Mouse (Mus musculus) granulocyte monocyte progenitor cell, adult 5-6 weeks (primary cell): ENCODE data around the gene Adgrf2. TPM values are rescaled to one million over a fixed set of nuclear protein-coding genes. Genes with fewer than 3 reads are reported as not detected.

ENCODE experiments used
- ATAC-seq: replicated peaks from 2 replicates; pipeline ENCODE4 v1.8.0; 2016; ENCODE audit warnings: mild to moderate bottlenecking, moderate TSS enrichment, inconsistent platforms; ENCODE audit not compliant: poor library complexity, severe bottlenecking
- total RNA-seq, 2 experiments: library from RNA; stranded (forward) in 1 of 2; stranded (reverse) in 1 of 2; fragments of 200-712, 200-1000 nt in 1 of 2; fragments of >200 nt in 1 of 2; fragmentation: Nextera tagmentation in 1 of 2; gene quantifications; 2 replicates each; pipeline ENCODE4 v1.2.3; 2014 to 2017

Adgrf2 gene
- total RNA-seq (2014; fragmentation: Nextera tagmentation) (not detected in 2 replicates), total RNA-seq (2017) (not detected in 2 replicates)

DNA sequence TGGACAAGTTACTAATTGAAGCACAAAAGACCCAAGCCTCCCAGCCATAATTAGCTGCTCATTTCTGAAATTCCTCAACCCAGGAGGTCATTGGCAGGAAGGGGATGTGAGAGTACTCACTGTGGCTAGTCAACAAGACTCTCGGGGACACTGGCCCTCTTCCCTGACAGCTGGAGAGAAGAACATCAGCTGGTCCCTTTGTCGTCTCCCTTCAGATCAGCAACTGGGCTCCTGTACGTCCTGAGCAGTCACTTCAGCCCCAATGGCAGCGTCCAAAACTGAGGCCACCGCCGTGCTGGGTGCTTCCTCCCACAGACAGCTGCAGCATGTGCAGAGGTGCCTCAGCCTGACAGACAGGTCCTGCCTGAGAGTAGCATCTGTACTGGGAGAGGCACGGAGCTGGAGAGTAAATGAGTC, at the start of gene Adgrf2:
Gene Adgrf2, minus strand, starts transcription at position 379 of the 417 bp plus-strand sequence.
- ATAC-seq, result no peak

DNA sequence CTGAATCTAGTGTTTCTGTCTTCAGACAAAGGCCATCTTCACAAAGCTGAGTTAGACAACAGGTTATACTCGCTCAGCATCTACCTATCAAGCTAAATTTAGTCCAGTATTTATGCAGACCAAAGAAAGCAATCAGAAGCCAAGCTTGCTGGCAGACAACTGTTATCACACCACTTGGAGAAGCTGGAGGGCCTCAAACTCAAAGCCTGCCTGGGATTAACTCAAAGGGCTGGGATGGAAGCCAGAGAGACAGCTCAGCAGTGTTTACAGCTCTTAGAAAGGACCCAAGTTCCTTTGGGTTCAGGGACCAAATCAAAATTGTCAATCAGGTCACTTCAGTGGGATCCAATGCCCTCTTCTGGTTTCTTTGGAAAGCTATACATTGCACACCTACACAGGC, 48.8 kb upstream of the Adgrf2 start:
- ATAC-seq, result no peak

DNA sequence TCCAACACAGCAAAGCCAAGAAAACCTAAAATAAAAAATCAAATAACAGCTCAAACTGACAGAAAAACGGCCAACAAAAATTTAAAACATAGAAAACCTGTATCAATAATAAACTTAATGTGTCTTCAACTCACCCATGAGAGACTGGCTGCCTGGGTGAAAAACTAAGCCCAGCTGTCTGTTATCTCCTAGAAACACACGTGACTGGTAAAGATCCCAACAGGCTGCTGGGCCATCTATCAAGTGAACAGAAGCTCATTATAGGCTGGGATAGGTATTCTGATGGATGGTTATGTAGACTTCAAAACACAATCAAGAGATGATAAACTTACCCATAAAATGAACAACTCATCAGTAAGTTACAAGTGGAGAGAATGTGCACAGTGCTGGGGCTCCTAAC, 47.7 kb upstream of the Adgrf2 start:
- ATAC-seq, result no peak

DNA sequence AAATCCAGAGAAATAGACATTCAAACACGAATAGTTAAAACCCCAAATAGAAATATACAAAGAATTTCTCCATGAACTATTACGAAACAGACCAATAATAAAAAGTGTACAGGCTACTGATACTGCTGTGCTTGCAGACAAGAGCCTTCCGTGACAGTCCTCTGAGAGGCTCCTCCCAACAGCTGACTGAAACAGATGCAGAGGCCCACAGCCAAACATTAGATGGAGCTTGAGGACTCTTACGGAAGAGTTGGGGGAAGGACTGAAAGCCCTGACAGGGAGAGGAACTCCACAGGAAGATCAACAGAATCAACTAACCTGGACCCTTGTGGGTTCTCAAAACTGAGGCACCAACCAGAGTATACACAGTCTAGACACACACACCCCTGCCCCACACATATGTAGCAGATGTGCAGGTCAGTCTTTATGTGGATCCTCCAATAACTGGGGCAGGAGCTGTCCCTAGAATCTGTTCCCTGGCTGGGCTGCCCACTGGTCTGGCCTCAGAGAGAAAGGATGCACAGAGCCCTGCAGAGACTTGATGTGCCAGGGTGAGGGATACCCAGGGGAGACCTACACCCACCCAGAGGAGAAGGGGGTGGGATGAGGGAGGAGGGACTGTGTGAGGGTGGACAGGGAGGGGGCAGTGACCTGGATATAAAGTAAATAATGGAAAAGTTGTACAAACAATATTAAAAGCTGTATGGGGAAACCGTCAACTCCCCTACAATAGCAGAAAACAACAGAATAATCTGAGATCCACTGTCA, 46.9 kb upstream of the Adgrf2 start:
- no peak for ATAC-seq

DNA sequence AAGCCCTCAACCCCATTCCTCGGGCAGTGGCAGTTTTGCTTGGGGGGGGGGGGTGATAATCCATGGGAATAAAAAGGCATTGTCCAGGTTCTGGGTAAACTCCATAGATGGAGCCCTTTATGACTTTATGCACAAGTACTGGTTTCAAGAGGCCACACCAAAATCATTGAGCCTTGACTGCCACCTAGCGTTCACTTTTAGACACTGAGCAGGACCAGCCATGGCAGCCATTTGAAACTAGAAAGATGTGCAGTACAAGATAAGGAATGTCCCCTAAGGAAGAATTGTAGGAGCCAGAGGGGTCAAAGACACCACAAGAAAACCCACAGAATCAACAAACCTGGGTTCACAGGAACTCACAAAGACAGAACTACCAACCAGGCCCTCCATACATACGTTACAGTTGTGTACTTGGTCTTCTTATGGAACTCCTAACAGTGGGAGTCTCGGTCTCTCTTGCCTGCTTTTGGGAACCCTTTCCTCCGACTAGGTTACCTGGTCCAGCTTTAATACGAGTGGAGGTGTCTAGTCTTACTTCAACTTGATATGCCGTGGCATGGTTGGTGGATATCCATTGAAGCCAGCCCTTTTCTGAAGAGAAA, 40.3 kb upstream of the Adgrf2 start:
- ATAC-seq, result peak; percentile 82

DNA sequence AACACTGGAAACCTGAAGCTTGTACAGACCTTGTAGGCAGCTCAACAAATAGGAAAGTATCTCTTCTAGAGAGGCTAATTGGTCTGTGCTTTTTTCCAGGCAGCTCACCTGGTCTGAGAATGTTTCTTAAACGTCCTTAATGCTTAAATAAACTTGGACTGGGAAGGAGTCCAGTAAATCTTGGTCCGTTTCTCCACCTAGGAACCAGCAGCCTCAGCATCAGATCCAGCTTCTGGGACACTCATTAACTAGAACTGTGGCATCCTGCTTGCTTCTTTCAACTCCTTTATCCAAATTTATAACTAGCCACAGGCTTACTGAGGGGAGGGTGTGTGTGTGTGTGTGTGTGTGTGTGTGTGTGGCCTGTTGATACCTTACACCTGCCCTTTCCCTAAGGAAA, 11.8 kb upstream of the Adgrf2 start:
- ATAC-seq, result no peak

DNA sequence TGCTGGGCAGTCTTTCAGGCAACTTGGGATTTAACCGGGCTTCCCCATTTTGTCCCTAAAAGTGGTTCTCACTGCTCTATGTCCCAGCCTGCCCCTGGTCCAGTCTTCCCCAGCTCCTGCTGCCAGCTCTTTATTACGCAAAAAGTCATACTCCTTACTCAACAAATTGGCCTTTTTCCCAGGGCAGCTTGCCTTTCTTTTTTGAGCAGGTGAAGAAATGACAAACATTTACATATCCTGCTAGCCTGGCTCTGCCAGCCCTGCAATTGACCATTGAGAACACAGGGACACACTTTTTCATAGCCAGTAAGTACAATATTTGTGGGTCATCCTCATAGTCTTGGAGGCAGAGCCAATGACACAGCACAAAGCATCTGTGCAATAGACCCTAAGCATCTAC, 10.2 kb upstream of the Adgrf2 start:
- ATAC-seq, result no peak

DNA sequence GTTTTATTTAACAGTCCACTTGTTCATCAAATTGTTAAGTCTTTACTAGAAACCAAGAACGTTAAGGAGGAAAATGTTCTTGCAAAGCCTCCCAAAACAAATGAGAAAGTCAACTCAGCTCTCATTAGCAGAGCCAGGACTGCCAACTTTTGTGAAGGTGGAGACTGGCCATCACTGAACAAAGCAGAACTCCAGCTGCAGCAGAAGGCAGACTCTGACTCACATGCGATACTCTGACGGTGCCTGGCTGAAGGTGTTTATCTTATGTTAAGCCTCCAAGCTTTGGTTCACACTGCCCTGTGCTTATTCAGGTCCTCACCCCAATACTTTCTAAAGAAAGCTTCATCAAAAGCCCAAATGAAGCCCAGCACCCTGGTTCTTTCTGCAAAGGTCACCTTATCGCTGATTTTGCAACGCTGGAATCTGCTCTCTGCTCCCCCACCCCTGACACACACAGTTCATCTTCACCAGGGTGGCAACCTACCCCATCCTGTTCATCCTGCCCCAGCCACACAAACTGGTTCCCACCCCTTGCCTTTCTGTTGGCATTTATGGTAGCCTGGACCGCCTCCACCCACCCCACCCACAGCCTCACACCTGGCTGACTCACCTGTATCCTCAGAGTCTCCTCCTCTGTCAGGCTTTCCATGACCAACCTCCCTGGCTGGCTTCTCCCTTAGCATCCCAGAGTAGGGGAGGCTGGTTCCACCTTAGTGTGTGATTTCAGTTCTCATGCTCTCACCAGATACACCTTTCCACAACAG, 3.9 kb upstream of the Adgrf2 start:
- ATAC-seq, result no peak

DNA sequence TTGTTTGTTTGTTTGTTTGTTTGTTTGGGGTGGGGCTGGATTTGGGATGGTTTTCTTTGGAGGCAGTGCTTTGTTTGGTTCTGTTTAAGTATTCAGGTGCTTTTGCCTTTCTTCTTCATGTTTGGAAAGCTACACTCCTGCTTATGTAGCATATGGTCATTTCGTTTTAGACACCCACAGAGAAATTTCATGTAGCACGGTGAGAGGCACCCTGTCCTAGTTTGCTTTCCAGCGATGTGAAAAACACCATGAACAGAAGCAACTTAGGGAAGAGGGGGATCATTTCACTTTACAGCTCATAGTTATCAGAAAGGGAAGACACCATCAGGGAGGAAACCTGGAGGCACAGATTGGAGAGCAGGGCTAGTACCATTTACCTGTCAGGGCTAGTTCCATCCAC, 844 bp upstream of the Adgrf2 start:
- ATAC-seq, result no peak

DNA sequence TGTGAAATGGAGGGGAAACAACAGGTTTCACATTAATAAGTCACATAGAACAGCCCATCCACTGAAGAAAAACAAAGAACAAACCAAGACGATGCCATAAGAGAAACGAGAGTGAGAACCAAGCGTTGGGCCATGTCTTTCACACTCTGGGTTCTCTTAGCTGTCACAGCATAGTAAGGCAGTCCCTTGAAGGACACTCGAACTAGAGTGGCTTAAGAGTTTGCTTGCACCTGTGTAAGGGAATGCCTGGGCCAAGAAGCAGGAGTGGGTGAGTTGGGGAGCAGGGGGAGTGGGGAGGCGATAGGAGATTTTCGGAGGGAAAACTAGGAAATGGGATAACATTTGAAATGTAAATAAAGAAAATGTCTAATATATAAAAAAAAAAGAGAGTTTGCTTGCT, 3.2 kb downstream of the Adgrf2 start:
- no peak for ATAC-seq

DNA sequence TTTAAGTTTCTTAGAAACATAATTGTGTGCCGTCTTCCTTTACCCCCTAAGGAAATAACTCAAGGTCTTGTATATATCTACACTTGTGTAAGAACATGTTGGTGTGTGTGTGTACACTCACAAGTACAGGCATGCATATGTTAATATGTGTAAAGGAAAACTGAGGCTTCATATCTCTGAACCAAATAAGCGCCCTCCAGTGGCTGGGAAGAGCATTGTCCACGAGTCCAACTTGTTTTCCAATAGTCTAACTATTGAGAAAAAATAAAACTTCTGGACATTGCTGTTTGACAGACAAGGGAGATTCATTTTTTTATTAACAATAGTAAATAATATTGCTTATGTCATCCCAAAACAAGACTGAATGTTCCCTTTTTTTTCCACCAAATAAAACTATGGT, 24.8 kb downstream of the Adgrf2 start:
- no peak for ATAC-seq

DNA sequence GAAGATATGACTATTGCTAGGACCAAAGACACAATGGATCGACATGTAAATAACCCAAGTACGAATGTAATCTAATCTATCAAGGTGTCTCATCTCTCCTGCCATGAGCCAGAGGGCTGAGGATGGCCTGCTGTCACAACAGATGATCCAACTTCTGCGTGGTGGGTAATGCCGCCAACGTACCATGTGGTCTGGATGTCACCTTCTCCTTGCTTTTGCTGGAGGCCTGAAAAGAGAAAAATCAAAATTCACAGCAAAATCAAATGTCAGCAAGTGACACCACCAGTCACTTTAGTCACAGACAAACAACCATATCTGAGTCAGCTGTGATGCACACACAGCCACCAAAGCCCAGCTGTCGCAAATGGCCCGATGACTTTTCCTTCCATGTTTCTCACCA, 27.0 kb downstream of the Adgrf2 start:
- no peak for ATAC-seq

DNA sequence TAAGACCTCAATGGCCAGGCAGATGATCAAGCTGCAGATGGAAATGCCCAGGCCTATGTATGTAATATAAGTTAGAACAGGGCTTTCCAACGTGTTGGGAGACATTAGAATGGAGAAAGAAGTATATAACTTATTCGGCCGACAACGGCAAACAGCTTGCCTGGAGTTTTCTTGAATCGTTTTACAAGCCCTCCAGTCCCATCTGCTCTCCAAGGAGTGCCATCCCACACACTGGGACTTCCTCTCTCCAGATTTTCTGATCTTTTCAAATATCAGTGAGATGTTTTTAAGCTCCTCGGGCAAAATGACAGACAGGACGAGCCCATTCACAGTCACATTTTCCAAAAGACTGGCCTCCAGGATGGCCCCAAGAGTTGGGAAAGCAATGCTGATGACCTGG, 31.3 kb downstream of the Adgrf2 start:
- no peak for ATAC-seq

DNA sequence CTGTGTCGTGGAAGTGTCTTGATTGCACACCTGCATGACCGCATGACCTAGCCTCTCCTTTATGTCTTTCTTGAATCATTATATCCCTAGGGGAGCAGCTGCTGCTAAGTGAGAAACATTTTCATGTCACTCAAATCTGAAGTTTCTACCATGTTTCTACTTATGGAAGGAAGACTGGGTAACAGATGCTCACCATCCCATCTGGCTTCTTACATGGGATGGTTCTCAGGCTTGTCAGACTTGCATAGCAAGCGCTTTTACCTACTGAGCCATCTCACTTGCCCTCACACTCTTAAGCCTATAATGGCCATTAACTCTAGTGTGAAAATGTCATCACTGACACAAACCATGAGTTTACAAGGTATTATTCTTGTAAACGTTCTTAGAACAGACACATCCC, 36.4 kb downstream of the Adgrf2 start:
- no peak for ATAC-seq

DNA sequence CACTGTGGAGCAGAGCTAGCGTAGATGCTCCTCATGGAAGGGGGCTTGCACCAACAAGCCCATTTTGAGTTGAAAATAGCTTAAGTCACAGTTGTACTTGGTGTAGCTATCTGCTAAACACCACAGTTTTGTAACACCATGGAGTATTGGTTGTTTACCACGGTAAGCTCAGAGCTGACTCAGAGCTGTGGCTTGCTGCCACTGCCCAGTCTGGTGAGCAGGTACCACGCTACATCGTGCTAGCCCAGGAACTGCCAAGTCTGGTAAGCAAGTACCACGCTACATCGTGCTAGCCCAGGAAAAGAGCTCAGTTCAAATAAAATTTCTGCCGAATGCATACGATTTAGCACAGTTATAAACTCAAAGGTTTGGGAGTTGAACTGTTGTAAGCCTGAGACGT, 39.8 kb downstream of the Adgrf2 start:
- no peak for ATAC-seq

DNA sequence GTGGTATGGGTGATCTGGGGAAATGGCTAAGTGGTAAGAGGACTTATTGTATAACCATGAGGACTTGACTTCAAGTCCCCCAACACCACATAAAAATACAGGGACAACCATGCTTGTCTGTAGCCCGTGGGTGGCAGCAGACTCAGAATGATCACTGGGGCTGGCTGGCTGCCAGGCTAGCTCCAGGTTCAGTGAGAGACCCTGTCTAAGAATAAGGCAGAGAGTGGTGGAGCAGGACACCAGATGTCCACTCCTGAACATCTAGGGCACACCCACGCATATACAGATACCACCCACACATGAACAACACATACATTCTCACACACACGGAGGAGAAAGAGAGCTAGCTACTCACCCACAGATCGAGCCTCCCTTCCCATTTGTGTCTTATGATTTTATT, 47.2 kb downstream of the Adgrf2 start:
- no peak for ATAC-seq

DNA sequence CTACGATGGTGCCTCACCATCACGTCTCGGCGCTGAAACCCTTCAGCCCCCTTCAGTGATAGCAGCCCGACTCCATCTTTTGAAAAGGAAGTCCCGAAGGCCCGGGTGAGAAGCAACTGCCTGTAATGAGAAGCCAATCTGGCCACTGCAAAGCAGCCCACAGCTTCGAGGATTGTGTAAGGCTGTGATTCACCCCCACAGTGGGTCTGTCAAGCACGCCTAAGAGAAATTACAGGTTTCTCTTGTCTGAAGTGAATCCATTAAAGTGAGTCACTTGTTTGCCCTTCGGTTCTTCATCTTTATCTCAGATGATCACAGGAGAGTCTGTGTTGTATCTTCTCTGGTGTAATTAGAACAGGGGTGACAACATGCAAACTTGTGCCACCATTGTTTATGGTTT, 49.8 kb downstream of the Adgrf2 start, which contains the start of gene Adgrf4:
Gene Adgrf4, minus strand, starts transcription at position 149 of the 400 bp plus-strand sequence.
- ATAC-seq, result no peak

DNA sequence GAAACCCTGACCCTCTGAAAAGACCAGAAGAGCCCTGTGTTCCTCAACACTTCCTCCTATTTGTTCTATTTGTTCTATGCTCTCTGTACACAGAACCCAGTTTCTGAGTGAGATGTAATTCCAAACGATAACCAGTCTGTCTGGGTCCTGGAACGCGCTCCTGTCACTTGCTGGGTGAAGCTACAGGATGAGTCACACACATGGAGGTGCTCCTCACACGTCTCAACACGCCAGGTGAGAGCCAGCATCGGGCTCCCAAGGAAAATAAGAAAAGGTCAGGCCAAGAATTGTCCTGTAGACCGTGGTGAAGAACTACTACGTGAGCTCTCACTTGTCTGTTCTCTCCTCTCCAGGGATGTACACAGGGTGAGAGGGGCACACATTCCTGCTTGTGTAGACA, 51.4 kb downstream of the Adgrf2 start:
- ATAC-seq, result no peak
